Mouse (Mus musculus) hindbrain, postnatal 0 days (tissue): ENCODE data around the gene Caskin2. TPM values are rescaled to one million over a fixed set of nuclear protein-coding genes. Genes with fewer than 3 reads are reported as not detected.

ENCODE experiments used
- ATAC-seq: fragments of 200-750 bp; cut with Nextera tagmentation; 2 replicates; pipeline ENCODE4 v1.8.0; 2017; ENCODE audit warnings: mild to moderate bottlenecking, moderate TSS enrichment, moderate library complexity
- DNase-seq: peaks from one replicate; pipeline ENCODE4 v3.0.0-alpha.2; 2015; ENCODE audit warnings: low spot score
- H3K27ac ChIP-seq: fragments of 300-500 bp; sonication (generic); 2 replicates; pipeline ENCODE4 v1.5.1; 2014; ENCODE audit warnings: mild to moderate bottlenecking
- H3K27me3 ChIP-seq: fragments of 300-500 bp; sonication (generic); 2 replicates; pipeline ENCODE4 v1.6.1; 2014; ENCODE audit warnings: low read length, mixed read lengths; ENCODE audit not compliant: insufficient read depth
- H3K36me3 ChIP-seq: fragments of 300-500 bp; sonication (generic); 2 replicates; pipeline ENCODE4 v1.6.1; 2014; ENCODE audit warnings: low read length, mixed read lengths; ENCODE audit not compliant: insufficient read depth
- H3K4me1 ChIP-seq: fragments of 300-500 bp; sonication (generic); 2 replicates; pipeline ENCODE4 v1.6.1; 2014; ENCODE audit warnings: antibody characterized with exemption, low read length, mixed read lengths; ENCODE audit not compliant: insufficient read depth
- H3K4me2 ChIP-seq: fragments of 300-500 bp; sonication (generic); 2 replicates; pipeline ENCODE4 v1.6.1; 2014; ENCODE audit warnings: low read depth, mild to moderate bottlenecking, low read length, moderate library complexity, mixed read lengths
- H3K4me3 ChIP-seq: fragments of 300-500 bp; sonication (generic); 2 replicates; pipeline ENCODE4 v1.5.1; 2014; ENCODE audit warnings: low read length
- H3K9ac ChIP-seq: fragments of 300-500 bp; sonication (generic); replicated peaks from 2 replicates; pipeline ENCODE4 v1.6.1; 2014; ENCODE audit warnings: mild to moderate bottlenecking, low read length, moderate library complexity, mixed read lengths
- H3K9me3 ChIP-seq: fragments of 300-500 bp; sonication (generic); 2 replicates; pipeline ENCODE4 v1.6.1; 2016; ENCODE audit warnings: low read length, mixed read lengths
- CTCF ChIP-seq: IDR thresholded peaks from 2 replicates; pipeline ENCODE4 v1.5.1; 2016; ENCODE audit warnings: antibody characterized with exemption, control low read depth, low read depth
- WGBS: fragments of 180-500 bp; shearing (Covaris S2); extraction: QIAGEN DNeasy Blood & Tissue Kit; methylation state at CpG from one replicate; pipeline ENCODE4 v1.1.7; 2014; 5-methylcytosine and 5-hydroxymethylcytosine counted together
- polyA plus RNA-seq: library from polyadenylated mRNA; unstranded; fragments of >200 nt; fragmentation: Nextera tagmentation; extraction: Ambion mirVana; gene quantifications from 2 replicates; pipeline ENCODE4 v1.2.1, GENCODE M21; 2015
- total RNA-seq: library from RNA; depleted of rRNA; stranded (reverse); fragments of >200 nt; gene quantifications from 2 replicates; pipeline ENCODE4 v1.2.3, GENCODE M21; 2014

Caskin2 gene
- total and polyA plus RNA-seq, 2 experiments from 2014 or later: 7.7 to 39.2 TPM

DNA sequence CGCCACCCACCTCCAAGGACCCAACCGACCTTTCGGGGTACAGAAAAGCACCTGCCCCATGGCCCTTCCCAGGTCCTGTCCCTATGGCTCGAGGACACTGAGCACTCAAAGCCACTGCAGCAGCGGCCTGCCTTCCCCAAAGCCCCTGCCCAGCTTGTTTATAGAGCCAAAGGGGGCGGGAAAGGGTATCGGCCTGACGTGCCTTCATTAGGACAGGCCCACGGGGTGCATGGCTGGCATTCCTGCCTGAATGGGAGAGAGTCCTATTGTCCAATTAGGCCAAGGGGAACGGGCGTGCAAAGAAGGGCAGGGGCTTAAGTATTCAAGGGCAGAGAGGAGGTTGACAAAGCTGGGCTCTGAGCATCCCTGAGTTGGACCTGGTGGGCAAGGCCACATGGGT lies 5.5 kb downstream of the Caskin2 start:
- Histone ChIP-seq H3K36me3 (peaks cover 8% of the 10 kb centered on the region; the same call in 1 of the 2 replicates), H3K9ac (no peak overlapping the region), H3K27ac (peak overlapping the region; percentile 77), H3K27me3 (no peaks in the 10 kb centered on the region), H3K9me3 (no peaks in the 10 kb centered on the region), H3K4me2 (peak overlapping the region; percentile 13; the same call in 1 of the 2 replicates), H3K4me1 (peaks cover 12% of the 10 kb centered on the region), H3K4me3 (no peak overlapping the region)
- no peak for TF ChIP-seq CTCF
- no peak for ATAC-seq
- DNase-seq: no peak
- WGBS: 44% methylated on average over 11 of the region's 11 CpGs

DNA sequence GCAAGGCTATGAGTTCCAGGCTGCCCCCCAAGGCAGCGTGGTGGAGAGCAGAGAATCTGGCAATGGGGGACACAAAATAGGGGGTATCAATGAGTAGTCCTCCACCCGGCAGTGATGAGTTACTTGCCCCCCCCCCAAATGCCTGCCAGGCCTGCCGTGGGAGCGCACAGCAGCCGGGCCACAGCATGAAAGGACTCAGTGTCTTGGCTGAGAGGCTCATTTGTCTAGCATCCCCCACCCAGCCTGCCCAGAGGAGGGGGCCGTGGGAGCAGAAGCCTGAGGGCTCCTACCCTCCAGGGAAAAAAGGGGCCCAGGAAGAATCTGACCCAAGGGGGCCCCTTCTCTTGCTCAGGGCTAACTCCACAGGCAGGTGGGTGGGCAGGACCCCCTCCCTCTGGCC lies 6.1 kb downstream of the Caskin2 start:
- peak; percentile 67 for DNase-seq
- peaks cover 12% of the 10 kb centered on the region for H3K4me1 ChIP-seq
- H3K4me2 ChIP-seq: peak overlapping the region; percentile 13; the same call in 1 of the 2 replicates

DNA sequence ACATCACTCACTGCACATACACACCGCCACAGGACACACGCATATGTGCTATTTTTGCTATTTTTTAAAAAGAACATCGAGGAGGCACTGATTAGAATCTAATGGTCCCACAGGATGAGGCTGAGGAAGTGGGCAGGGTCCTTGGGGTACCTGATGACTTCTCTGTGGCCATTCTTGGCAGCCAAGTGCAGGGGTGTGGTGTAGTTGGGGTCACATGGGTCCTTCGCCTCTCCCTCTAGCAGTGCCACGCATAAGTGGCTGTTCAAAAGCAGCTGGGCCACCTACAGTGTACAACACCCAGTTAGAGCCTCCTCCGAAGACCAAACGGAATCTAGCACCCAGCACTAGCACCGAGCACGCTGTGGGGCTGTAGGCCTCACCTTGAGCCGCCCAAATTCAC lies 7.3 kb downstream of the Caskin2 start:
- 91% methylated on average over 10 of the region's 10 CpGs for WGBS
- no peaks in the 10 kb centered on the region for H3K27me3 ChIP-seq
- no peaks in the 10 kb centered on the region for H3K9me3 ChIP-seq
- H3K4me1 ChIP-seq: peaks cover 12% of the 10 kb centered on the region
- no peak overlapping the region for H3K9ac ChIP-seq
- H3K36me3 ChIP-seq: peaks cover 15% of the 10 kb centered on the region; the same call in 1 of the 2 replicates
- ATAC-seq (no peak), DNase-seq (no peak)
- H3K27ac ChIP-seq: peak overlapping the region; percentile 77; the same call in 1 of the 2 replicates
- peak overlapping the region; percentile 21; the same call in 1 of the 2 replicates for H3K4me2 ChIP-seq
- TF ChIP-seq CTCF: no peak
- no peak overlapping the region for H3K4me3 ChIP-seq

More for the DNA sequence above, 6.1 kb downstream of the Caskin2 start:
- peak; percentile 65; the same call in 1 of the 2 replicates for ATAC-seq
- no peaks in the 10 kb centered on the region for H3K27me3 ChIP-seq
- H3K9ac ChIP-seq: no peak overlapping the region
- no peak for TF ChIP-seq CTCF
- 25% methylated on average over 6 of the region's 6 CpGs for WGBS
- H3K36me3 ChIP-seq: peaks cover 8% of the 10 kb centered on the region; the same call in 1 of the 2 replicates
- H3K27ac ChIP-seq: peak overlapping the region; percentile 77
- no peaks in the 10 kb centered on the region for H3K9me3 ChIP-seq
- no peak overlapping the region for H3K4me3 ChIP-seq

DNA sequence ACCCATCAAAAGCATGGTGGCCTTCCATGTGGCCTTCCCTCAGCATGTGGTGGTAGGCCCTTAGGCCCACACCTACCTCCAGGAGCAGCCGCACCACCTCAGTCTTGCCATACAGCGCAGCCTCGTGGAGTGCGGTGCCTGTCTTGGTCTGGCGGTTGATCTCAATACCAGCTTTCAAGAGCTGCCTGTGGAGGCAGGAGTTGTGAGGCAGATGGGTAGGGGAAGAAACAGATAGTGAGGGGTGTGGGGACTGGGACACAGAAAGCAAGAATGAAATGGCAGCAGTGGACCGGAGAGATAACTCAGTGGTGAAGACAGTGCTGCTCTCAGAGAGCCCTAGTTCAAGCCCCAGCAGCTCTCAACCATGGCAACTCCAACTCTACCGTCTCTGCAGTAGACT lies 8.4 kb downstream of the Caskin2 start:
- Histone ChIP-seq H3K36me3 (peaks cover 16% of the 10 kb centered on the region; the same call in 1 of the 2 replicates), H3K9ac (no peak overlapping the region), H3K27me3 (no peaks in the 10 kb centered on the region), H3K9me3 (no peaks in the 10 kb centered on the region), H3K4me1 (peaks cover 12% of the 10 kb centered on the region), H3K4me2 (no peak overlapping the region), H3K4me3 (no peak overlapping the region), H3K27ac (no peak overlapping the region)
- ATAC-seq (no peak), DNase-seq (no peak)
- 92% methylated on average over 7 of the region's 7 CpGs for WGBS
- TF ChIP-seq CTCF: no peak

DNA sequence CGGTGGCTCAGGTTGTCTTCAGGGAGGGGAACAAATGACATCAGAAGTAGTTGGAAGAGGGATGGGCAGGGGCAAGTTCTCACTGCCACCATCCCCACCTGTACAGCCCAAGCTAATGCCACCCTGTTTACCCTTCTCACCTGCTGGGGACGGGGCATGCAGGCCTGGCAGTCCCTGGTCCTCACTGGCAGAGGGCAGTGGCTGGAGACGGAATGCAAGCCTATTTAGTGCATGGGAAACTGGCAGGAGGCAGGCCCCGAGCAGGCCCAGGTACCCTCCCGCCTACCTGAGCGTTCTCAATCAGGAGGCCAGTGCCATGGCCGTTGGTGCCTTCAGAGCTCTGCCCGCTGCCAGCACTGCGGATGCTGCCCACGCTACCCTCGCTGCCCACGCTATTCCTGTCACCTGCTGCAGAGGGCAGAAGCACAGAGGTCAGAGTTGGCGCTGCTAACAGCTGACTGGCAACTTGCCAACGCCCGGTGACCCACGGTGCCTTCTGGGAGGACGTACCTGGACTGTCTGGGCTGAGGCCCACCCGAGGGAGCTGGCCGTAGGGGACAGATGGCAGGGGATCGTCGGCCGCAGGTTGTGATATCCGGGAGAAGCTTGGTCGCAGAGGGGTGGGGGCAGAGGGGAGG lies 10.2 kb downstream of the Caskin2 start:
- ATAC-seq (no peak), DNase-seq (no peak)
- H3K27me3 ChIP-seq: no peaks in the 10 kb centered on the region
- TF ChIP-seq CTCF: no peak
- H3K9ac ChIP-seq: no peak overlapping the region
- H3K4me1 ChIP-seq: no peaks in the 10 kb centered on the region
- H3K27ac ChIP-seq: no peak overlapping the region
- H3K36me3 ChIP-seq: peaks cover 32% of the 10 kb centered on the region; the same call in 1 of the 2 replicates
- H3K4me2 ChIP-seq: no peak overlapping the region
- no peaks in the 10 kb centered on the region for H3K9me3 ChIP-seq
- WGBS: 85% methylated on average over 24 of the region's 24 CpGs
- H3K4me3 ChIP-seq: no peak overlapping the region

DNA sequence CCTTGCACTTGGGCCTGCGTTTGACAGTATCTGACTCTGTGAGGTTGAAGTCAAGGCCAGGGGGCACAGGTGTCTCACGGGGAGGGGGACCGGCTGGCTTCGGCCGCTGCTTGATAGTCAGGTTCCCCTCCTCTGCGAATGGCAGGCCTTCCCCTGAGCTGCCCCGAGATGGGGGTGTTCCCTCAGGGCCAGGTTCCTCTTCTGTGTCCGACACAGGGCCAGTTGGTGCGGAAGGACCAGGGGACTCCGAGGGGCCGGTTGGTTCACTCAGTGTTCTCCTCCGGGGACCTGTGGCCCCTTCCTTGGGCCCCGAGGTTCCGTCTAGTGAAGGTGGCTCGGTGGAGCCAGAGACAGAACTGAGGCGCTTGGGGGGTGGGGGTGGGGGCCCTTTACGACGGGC lies 12.5 kb downstream of the Caskin2 start:
- no peaks in the 10 kb centered on the region for H3K4me1 ChIP-seq

DNA sequence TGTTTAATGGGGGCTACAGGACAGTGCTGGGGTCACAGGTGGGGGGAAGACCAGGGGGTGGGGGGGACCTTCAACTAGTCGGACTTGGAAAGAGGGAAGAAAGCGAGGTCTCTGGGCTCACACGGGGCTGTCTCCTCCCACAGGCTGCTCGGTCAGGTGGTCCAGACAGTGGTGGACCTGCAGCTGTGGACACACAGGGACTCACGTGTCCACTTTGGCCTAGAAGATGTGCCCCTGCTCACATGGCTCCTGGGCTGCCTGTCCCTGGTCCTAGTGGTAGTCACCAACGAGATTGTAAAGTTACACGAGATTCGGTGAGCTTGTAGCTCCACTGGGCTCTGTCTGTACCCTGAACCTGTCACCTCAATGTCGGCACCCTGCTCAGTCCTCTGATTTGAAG lies 15.8 kb downstream of the Caskin2 start:
- no peak overlapping the region for H3K4me3 ChIP-seq
- no peak overlapping the region for H3K4me2 ChIP-seq
- 89% methylated on average over 9 of the region's 9 CpGs for WGBS
- no peak overlapping the region for H3K9ac ChIP-seq
- no peak for TF ChIP-seq CTCF
- H3K36me3 ChIP-seq: peaks cover 70% of the 10 kb centered on the region
- H3K9me3 ChIP-seq: no peaks in the 10 kb centered on the region
- no peak for DNase-seq
- H3K27ac ChIP-seq: no peak overlapping the region
- no peaks in the 10 kb centered on the region for H3K4me1 ChIP-seq
- H3K27me3 ChIP-seq: no peaks in the 10 kb centered on the region
- no peak for ATAC-seq

More for the DNA sequence above, 12.5 kb downstream of the Caskin2 start:
- Histone ChIP-seq H3K27ac (no peak overlapping the region), H3K4me3 (no peak overlapping the region), H3K9ac (no peak overlapping the region), H3K4me2 (no peak overlapping the region), H3K36me3 (peaks cover 47% of the 10 kb centered on the region; the same call in 1 of the 2 replicates), H3K27me3 (no peaks in the 10 kb centered on the region), H3K9me3 (no peaks in the 10 kb centered on the region)
- ATAC-seq (no peak), DNase-seq (no peak)
- TF ChIP-seq CTCF: no peak
- WGBS: 92% methylated on average over 18 of the region's 18 CpGs
